Mouse (Mus musculus) mammary gland, adult 2 months (tissue): ENCODE data around the gene Fgd6. TPM values are rescaled to one million over a fixed set of nuclear protein-coding genes. Genes with fewer than 3 reads are reported as not detected.

Experiments used
- polyA plus RNA-seq: library from polyadenylated mRNA; depleted of rRNA; stranded (reverse); fragments of >200 nt; gene quantifications from 2 replicates; pipeline ENCODE4 v1.2.3, GENCODE M21; 2012; ENCODE audit warnings: low replicate concordance; rRNA removed

The Fgd6 gene
- polyA plus RNA-seq: 1.7 and 2.9 TPM in 2 replicates

GRCm38 (mm10) chr10:94035658-94036374 lies at the start of gene Fgd6, which contains the start of gene Vezt:
Fgd6 (plus strand) TSS chr10:94036001.
Vezt (minus strand) TSS chr10:94035817.

GRCm38 (mm10) chr10:94147756-94148531 lies 112.1 kb downstream of the Fgd6 start, which contains the start of gene Nr2c1:
Nr2c1 (plus strand) TSS chr10:94148023.

Other genes starting within 250 kb of the Fgd6 start
- 0.16 TPM in 1 of 2 replicates, not detected in the other for gene Usp44, start 204.4 kb upstream of the Fgd6 start, polyA plus RNA-seq
- 31.8 and 43.3 TPM in 2 replicates for gene Metap2, start 138.9 kb upstream of the Fgd6 start, polyA plus RNA-seq
- 7.8 and 16.9 TPM in 2 replicates for gene Vezt, start 184 bp upstream of the Fgd6 start, polyA plus RNA-seq
- 2.8 and 5.6 TPM in 2 replicates for gene Nr2c1, start 112.0 kb downstream of the Fgd6 start, polyA plus RNA-seq
- gene Ndufa12, start 162.7 kb downstream of the Fgd6 start, polyA plus RNA-seq: 48.0 and 120 TPM in 2 replicates